Mouse (Mus musculus): ENCODE data around the gene Rfx3.

GRCm38 (mm10) chr19:28002708-28003107 is 8.3 kb downstream of the Rfx3 start:
- TF ChIP-seq CTCF (conservative IDR thresholded peaks at IDR 0.05 in 1 of 2, IDR thresholded peaks at IDR 0.05 in 1 of 2; ENCODE audit: low read depth in 2 of 2, low read length in 2 of 2) (no peak), HCFC1 (IDR thresholded peaks at IDR 0.05; ENCODE audit: low read depth, low read length) (no peak), SIN3A (IDR thresholded peaks at IDR 0.05; ENCODE audit: low read length) (no peak), POLR2A (IDR thresholded peaks at IDR 0.05; ENCODE audit: low read depth, low read length) (no peak), USF1 (IDR thresholded peaks at IDR 0.05; ENCODE audit: low read depth, low read length) (no peak), MAZ (IDR thresholded peaks at IDR 0.05; ENCODE audit: low read depth, low read length) (no peak)

Measured in CH12.LX (cell line).